Mouse (Mus musculus) C2C12 (cell line): ENCODE data around the gene Acsl1. TPM values are rescaled to one million over a fixed set of nuclear protein-coding genes. Genes with fewer than 3 reads are reported as not detected.

Experiments used
- H3K27me3 ChIP-seq: one replicate; pipeline ENCODE4 v1.6.1; 2011; ENCODE audit not compliant: control insufficient read depth, insufficient read depth, insufficient read length
- H3K36me3 ChIP-seq: one replicate; pipeline ENCODE4 v1.6.1; 2011; ENCODE audit not compliant: control insufficient read depth, insufficient read depth
- H3K4me3 ChIP-seq: one replicate; pipeline ENCODE4 v1.5.1; 2011; ENCODE audit warnings: mild to moderate bottlenecking, control low read depth; ENCODE audit not compliant: poor library complexity, insufficient read depth, severe bottlenecking
- H3K79me2 ChIP-seq: one replicate; pipeline ENCODE4 v1.6.1; 2011; ENCODE audit not compliant: control insufficient read depth, insufficient read depth
- H3K79me3 ChIP-seq: one replicate; pipeline ENCODE4 v1.6.1; 2011; ENCODE audit warnings: low read depth, control low read depth
- H3ac ChIP-seq: one replicate; pipeline ENCODE3; 2011; ENCODE audit warnings: low read depth; ENCODE audit not compliant: control insufficient read depth, insufficient read length
- CEBPB ChIP-seq: IDR thresholded peaks from one replicate; pipeline ENCODE4 v1.6.1; 2011; ENCODE audit warnings: low read depth, mild to moderate bottlenecking, control low read depth, moderate library complexity
- CTCF ChIP-seq: IDR thresholded peaks from one replicate; pipeline ENCODE4 v1.5.1; 2011; ENCODE audit not compliant: control insufficient read depth, insufficient read depth, insufficient read length
- FOSL1 ChIP-seq: IDR thresholded peaks from one replicate; pipeline ENCODE4 v1.8.0; 2011; ENCODE audit warnings: mild to moderate bottlenecking, low read length; ENCODE audit not compliant: poor library complexity, insufficient read depth, severe bottlenecking
- MAX ChIP-seq: IDR thresholded peaks from one replicate; pipeline ENCODE4 v1.6.1; 2011; ENCODE audit warnings: mild to moderate bottlenecking, control low read depth
- MYOD1 ChIP-seq: IDR thresholded peaks from one replicate; pipeline ENCODE4 v1.6.1; 2011; ENCODE audit warnings: low read depth; ENCODE audit not compliant: control insufficient read depth, insufficient read length
- MYOG ChIP-seq: IDR thresholded peaks from one replicate; pipeline ENCODE4 v1.6.1; 2011; ENCODE audit not compliant: control insufficient read depth, insufficient read length; ENCODE audit errors: extremely low read depth
- USF1 ChIP-seq: IDR thresholded peaks from one replicate; pipeline ENCODE4 v1.6.1; 2011; ENCODE audit warnings: low read depth, mild to moderate bottlenecking, control low read depth, moderate library complexity
- polyA plus RNA-seq: library from polyadenylated mRNA; unstranded; fragments of >200 nt; fragmentation: generic; extraction: Trizol; gene quantifications from one replicate; pipeline ENCODE4 v1.2.1, GENCODE M21; 2012; ENCODE audit warnings: missing spikeins

Acsl1 gene
- polyA plus RNA-seq, 1 experiment, result 1.6 TPM

DNA sequence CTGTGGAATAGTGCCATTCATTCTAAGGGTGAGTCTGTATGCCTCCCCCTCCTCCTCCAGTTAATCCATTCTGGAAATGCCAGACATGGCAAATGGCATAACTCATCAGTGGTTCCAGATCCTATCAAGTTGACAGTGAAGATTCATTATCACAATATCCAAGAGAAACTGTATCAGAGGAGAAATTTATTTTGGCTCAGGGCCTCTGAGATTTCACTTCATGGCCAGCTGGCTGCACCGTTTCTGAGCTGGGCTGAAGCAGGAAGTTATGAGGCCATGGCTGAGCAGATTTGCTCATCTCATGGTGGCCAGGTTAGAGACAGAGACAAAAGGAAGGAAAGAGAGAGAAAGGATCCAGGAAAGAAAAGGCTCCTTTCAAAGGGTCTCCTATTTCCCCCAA lies 37.2 kb upstream of the Acsl1 start:
- no peaks in the 10 kb centered on the region for H3K36me3 ChIP-seq
- no peak overlapping the region for H3ac ChIP-seq
- TF ChIP-seq MYOG, result no peak
- TF ChIP-seq CEBPB, result no peak
- no peak for TF ChIP-seq CTCF
- TF ChIP-seq MYOD1, result no peak
- no peaks in the 10 kb centered on the region for H3K27me3 ChIP-seq
- H3K79me3 ChIP-seq, result no peaks in the 10 kb centered on the region
- H3K79me2 ChIP-seq, result no peaks in the 10 kb centered on the region
- H3K4me3 ChIP-seq, result no peak overlapping the region

DNA sequence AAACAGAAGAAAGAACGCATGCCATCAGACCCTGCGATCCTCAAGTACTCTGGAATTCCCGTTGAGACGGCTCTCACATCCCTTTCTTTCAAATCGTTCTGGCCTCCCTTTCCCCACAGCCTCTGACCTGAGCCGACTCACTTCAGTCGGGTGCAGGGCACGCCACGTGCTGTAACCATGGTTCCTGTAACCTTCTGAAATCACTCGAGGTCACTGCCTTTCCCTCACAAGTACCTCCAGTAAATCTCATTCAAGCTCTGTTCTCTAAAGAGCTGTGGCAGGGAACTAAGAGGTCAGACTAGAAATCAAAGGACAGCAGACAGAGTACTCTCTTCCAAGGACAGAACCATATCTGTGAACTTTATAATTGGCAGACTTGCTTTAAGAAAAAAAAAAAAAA lies 32.3 kb upstream of the Acsl1 start:
- Histone ChIP-seq H3K36me3 (no peaks in the 10 kb centered on the region), H3K79me3 (no peaks in the 10 kb centered on the region), H3K27me3 (no peaks in the 10 kb centered on the region), H3K79me2 (no peaks in the 10 kb centered on the region), H3K4me3 (no peak overlapping the region), H3ac (no peak overlapping the region)
- TF ChIP-seq CEBPB, result no peak
- no peak for TF ChIP-seq MYOG
- TF ChIP-seq MAX, result no peak
- no peak for TF ChIP-seq FOSL1
- no peak for TF ChIP-seq CTCF
- no peak for TF ChIP-seq MYOD1
- no peak for TF ChIP-seq USF1

DNA sequence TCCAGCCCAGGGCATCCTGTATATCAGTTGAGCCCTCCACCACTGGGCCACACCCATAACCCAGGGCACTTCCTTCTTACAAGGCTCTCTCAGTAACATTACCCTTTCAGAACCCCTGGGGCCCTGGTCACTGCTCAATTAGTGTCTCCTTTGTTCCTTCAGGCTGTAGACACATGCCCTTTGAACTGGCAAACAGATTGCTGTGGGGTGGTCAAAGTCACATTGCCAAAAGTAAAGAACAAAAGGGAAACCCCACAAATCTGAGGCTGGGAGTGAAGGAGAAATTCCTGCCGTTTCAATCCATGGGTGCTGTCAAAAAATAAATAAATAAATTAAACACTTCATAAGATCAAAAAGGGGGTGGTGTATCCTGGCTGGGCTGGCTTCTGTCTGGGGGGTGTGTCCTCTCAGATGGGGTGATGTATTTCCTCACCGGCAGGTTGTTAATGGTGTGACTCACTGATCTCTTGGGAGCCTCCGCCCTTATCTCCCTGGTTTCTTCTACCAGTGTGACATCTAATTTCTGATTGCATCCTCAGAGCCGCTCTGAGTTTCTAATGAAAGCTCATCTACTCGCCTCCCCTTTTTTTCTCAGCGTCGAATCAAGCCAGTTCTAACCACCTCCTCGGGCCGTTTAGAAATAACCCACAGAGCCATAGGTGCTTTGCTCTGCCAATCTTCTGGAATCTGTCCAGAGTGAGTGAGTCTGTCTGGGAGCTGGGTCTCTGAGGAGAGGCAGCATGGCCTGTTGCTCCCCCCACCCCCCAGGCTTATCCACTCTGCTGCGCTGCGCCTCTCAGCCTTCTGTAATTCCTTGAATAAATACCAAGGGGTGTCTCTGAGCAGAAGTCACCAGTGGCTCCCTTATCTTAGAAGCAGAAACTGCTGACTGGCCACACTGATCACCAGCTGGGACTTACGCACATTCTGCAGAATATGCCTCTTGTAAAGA lies 24.6 kb upstream of the Acsl1 start:
- TF ChIP-seq MYOD1 (no peak), MYOG (no peak), CEBPB (no peak), USF1 (no peak)
- no peak overlapping the region for H3K4me3 ChIP-seq
- H3K27me3 ChIP-seq, result no peaks in the 10 kb centered on the region
- no peak overlapping the region for H3ac ChIP-seq
- no peaks in the 10 kb centered on the region for H3K79me3 ChIP-seq
- H3K79me2 ChIP-seq, result no peaks in the 10 kb centered on the region
- H3K36me3 ChIP-seq, result no peaks in the 10 kb centered on the region

DNA sequence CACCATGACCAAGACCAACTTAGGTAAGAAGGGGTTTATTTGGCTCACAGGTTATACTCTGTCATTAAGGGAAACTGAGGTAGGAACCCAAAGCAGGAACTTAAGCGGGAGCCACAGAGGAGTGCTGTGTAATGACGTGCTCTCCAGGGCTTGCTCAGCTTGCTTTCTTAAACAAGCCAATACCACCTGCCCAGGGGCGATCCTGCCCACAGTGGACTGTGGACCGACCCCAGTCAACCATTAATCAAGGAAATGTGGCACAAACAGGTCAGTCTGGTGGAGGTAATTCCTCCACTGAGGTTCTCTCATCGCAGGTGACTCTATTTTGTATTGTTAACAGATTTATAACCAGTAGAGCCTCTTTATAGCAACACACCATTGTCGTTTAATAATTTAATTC lies 23.5 kb upstream of the Acsl1 start:
- H3K79me2 ChIP-seq, result no peaks in the 10 kb centered on the region
- TF ChIP-seq FOSL1 (no peak), USF1 (no peak), CEBPB (no peak), CTCF (no peak), MAX (no peak), MYOD1 (no peak), MYOG (no peak)
- no peaks in the 10 kb centered on the region for H3K79me3 ChIP-seq
- H3K27me3 ChIP-seq, result no peaks in the 10 kb centered on the region
- H3ac ChIP-seq, result no peak overlapping the region
- no peak overlapping the region for H3K4me3 ChIP-seq
- no peaks in the 10 kb centered on the region for H3K36me3 ChIP-seq

DNA sequence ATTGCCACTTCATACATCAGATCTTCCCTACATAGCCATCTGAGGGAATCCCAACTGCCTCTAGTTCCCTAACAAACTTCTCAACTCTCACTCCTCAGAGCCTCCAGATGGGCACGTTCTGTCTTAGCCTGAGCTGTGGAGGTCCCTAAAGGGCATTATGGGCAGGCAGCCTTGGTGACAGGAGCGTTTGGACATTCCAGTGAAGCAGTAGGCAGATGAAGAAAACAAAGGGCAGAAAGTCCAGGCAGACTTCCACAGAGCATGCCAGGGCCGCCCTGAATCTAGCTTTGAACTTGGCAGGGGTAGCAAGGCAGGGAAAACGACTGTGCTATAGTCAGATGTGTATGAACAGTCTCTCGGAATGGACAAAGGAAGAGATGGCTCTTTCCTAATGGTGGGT lies 22.2 kb upstream of the Acsl1 start:
- H3K79me3 ChIP-seq, result no peaks in the 10 kb centered on the region
- no peaks in the 10 kb centered on the region for H3K36me3 ChIP-seq
- no peak overlapping the region for H3K4me3 ChIP-seq
- H3ac ChIP-seq, result no peak overlapping the region
- H3K79me2 ChIP-seq, result no peaks in the 10 kb centered on the region
- TF ChIP-seq USF1, result no peak
- no peak for TF ChIP-seq CTCF
- TF ChIP-seq CEBPB, result no peak
- no peak for TF ChIP-seq MYOG
- TF ChIP-seq FOSL1, result no peak
- H3K27me3 ChIP-seq, result no peaks in the 10 kb centered on the region

DNA sequence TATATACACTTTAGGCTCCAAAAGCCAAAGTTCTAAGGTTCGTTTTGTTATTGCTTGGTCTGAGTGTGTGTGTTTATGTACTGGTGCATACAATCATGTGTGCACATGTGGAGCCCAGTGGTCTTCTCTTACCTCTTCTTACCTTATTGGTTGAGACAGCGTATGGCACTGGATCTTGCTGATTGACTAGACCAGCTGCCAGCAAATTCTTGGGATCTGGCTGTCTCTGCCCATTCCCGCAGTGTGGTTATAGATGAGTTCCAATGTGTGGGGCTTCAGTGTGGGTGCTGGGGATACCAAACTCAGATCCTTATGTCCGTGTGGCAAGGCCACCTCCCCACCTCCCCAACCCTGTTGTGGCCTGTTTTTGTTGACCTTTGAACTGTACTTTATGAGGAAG lies 21.8 kb upstream of the Acsl1 start:
- no peaks in the 10 kb centered on the region for H3K79me2 ChIP-seq
- H3K79me3 ChIP-seq, result no peaks in the 10 kb centered on the region
- no peak overlapping the region for H3K4me3 ChIP-seq
- TF ChIP-seq MYOG (no peak), FOSL1 (no peak), MYOD1 (no peak), CEBPB (no peak), USF1 (no peak), CTCF (no peak), MAX (no peak)
- H3ac ChIP-seq, result no peak overlapping the region
- H3K36me3 ChIP-seq, result no peaks in the 10 kb centered on the region
- no peaks in the 10 kb centered on the region for H3K27me3 ChIP-seq
